In the genomic region with DNA sequence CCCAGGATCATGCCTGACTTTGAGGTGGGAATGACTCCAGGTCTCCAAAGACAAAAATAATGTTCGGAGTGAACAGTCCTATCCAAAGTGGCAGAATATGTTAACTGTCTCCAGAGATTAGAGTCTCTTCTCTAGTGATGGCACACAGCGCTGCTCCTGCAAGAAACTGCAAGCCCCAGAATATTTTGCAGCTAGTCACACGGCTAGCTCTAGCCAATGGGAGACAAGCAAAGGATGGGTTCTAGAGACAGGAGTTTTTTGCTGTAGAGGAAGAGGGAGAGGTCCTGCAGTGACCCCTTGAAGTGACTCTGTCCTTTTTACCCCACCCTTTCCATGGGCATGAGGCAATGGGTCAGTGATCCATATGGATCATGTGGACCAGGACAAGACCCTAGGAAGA, we compare ENCODE assay signal across 25 mouse cellular contexts. TPM values are rescaled to one million over a fixed set of nuclear protein-coding genes. Genes with fewer than 3 reads are reported as not detected.
DNase-seq lines count a peak whose midpoint lies in the region; ATAC-seq and TF ChIP-seq lines count a peak whose summit lies in the region.
"Had no signal": no experiment of that assay in that cellular context is flagged by ENCODE, and none has a peak within 500 bp of the region (broad histone marks: within the 10 kb centered on the region; RNA-seq: fewer than 3 reads in every experiment).

No protein-coding gene starts in this region.

- no peaks in the 10 kb centered on the region for H3K79me2 ChIP-seq in heart, adult 2 months (replicated peaks; ENCODE audit: control insufficient read depth, insufficient read depth, low read length)

- no peak for TF ChIP-seq EP300 in lung, postnatal 0 days (IDR thresholded peaks at IDR 0.05)
- TF ChIP-seq EP300 in heart, adult 2 months (IDR thresholded peaks at IDR 0.05; ENCODE audit: insufficient read depth, low read depth, low read length) = no peak

- H3K36me3 ChIP-seq in lung, postnatal 0 days (ENCODE audit: insufficient read depth, low read length) = peaks cover 54% of the 10 kb centered on the region; the same call in 1 of the 2 replicates
- H3K36me3 ChIP-seq in heart, adult 2 months (ENCODE audit: control insufficient read depth, insufficient read depth, low read length) = no peaks in the 10 kb centered on the region

- H3K9ac ChIP-seq in lung, postnatal 0 days (replicated peaks; ENCODE audit: low read depth) = no peak overlapping the region
- H3K9ac ChIP-seq in heart, adult 2 months (ENCODE audit: low read depth, low read length) = no peak overlapping the region
- H3K9ac ChIP-seq: embryonic facial prominence, embryonic 12.5 days; hindbrain, embryonic 12.5 days had no signal

- H3K9me3 ChIP-seq in lung, postnatal 0 days (ENCODE audit: low read length) = no peaks in the 10 kb centered on the region
- H3K9me3 ChIP-seq: embryonic facial prominence, embryonic 12.5 days; heart, embryonic 10.5 days; hindbrain, embryonic 12.5 days had no signal

- TF ChIP-seq CTCF in lung, postnatal 0 days (IDR thresholded peaks at IDR 0.05) = no peak
- TF ChIP-seq CTCF in heart, adult 2 months (IDR thresholded peaks at IDR 0.05) = no peak

- intact Hi-C loops in heart, adult 2 months (cut with DNase I) = no loop called here

- H3K4me3 ChIP-seq in lung, postnatal 0 days (ENCODE audit: low read depth, low read length) = no peak overlapping the region
- H3K4me3 ChIP-seq in heart, adult 2 months = no peak overlapping the region
- H3K4me3 ChIP-seq: embryonic facial prominence, embryonic 12.5 days; heart, embryonic 10.5 days; hindbrain, embryonic 12.5 days had no signal

- H3K27ac ChIP-seq in lung, postnatal 0 days (ENCODE audit: low read length) = no peak overlapping the region
- no peak overlapping the region for H3K27ac ChIP-seq in heart, adult 2 months
- H3K27ac ChIP-seq: embryonic facial prominence, embryonic 12.5 days; heart, embryonic 10.5 days; hindbrain, embryonic 12.5 days; hindbrain, postnatal 0 days had no signal

- DNase-seq in retina, embryonic 14.5 days (ENCODE audit: low spot score) = peak; percentile 59
- DNase-seq in retina, postnatal 1 day = no peak
- DNase-seq in ES-CJ7 (ENCODE audit: low read depth, low spot score) (peak; percentile 57), R1 (ENCODE audit: low read depth, low spot score) (peak; percentile 66)
- DNase-seq in lung, postnatal 0 days (ENCODE audit: low spot score) = no peak
- DNase-seq in adrenal gland, postnatal 10 days = no peak
- DNase-seq in heart, adult 2 months = no peak
- DNase-seq: adrenal gland, postnatal 25 days; cerebellum, adult 11 months; cerebellum, adult 9-10 months; cerebellum, postnatal 25 days; gastrocnemius, postnatal 36 days; heart, adult 11 months; heart, postnatal 10 days; heart, postnatal 4 days; kidney, adult 11 months; kidney, adult 9 months had no signal

- H3K4me2 ChIP-seq in lung, postnatal 0 days (replicated peaks; ENCODE audit: low read depth, low read length) = no peak overlapping the region
- H3K4me2 ChIP-seq: embryonic facial prominence, embryonic 12.5 days; hindbrain, embryonic 12.5 days had no signal

- H3K27me3 ChIP-seq in lung, postnatal 0 days (replicated peaks; ENCODE audit: insufficient read depth, low read length) = no peaks in the 10 kb centered on the region
- H3K27me3 ChIP-seq in heart, adult 2 months (ENCODE audit: control insufficient read depth, insufficient read depth, low read length) = no peaks in the 10 kb centered on the region
- H3K27me3 ChIP-seq: embryonic facial prominence, embryonic 12.5 days; hindbrain, embryonic 12.5 days had no signal

- TF ChIP-seq POLR2A in heart, adult 2 months (IDR thresholded peaks at IDR 0.05; ENCODE audit: insufficient read depth, low read depth, low read length) = no peak

- no peak for ATAC-seq in lung, postnatal 0 days
- ATAC-seq: activated CD4-positive, CD25-positive, alpha-beta regulatory T cell, adult 4 months; forebrain, embryonic 14.5 days; hindbrain, postnatal 0 days had no signal

- no peaks in the 10 kb centered on the region for H3K4me1 ChIP-seq in lung, postnatal 0 days (ENCODE audit: insufficient read depth, low read depth, low read length)
- H3K4me1 ChIP-seq in heart, adult 2 months (ENCODE audit: control insufficient read depth, insufficient read depth, low read length) = no peaks in the 10 kb centered on the region
- H3K4me1 ChIP-seq: embryonic facial prominence, embryonic 12.5 days; hindbrain, embryonic 12.5 days had no signal

- WGBS in lung, postnatal 0 days = 91% methylated on average over 3 of the region's 3 CpGs
- 94% methylated on average over 3 of the region's 3 CpGs for WGBS in heart, adult 2 months

RNA-seq across cellular contexts. Expression of a gene that starts 9.9 kb away (rescaled TPM):
- polyA plus RNA-seq in lung, postnatal 0 days (2015; fragmentation: Nextera tagmentation; extraction: Ambion mirVana) = 15.6 and 16.3 TPM in 2 replicates
- total RNA-seq in adrenal gland, postnatal 10 days (2021) = 10 to 100 TPM; 18.6 to 27.0 TPM
- 10 to 100 TPM; 10.6 to 11.9 TPM for total RNA-seq in heart, adult 2 months (2021)
- 10.2 and 11.2 TPM in 2 replicates for polyA plus RNA-seq in heart, adult 2 months (2012; rRNA removed)

RNA-seq across cellular contexts. Expression of a gene that starts 10.0 kb away (rescaled TPM):
- 0.80 and 1.0 TPM in 2 replicates for polyA plus RNA-seq in lung, postnatal 0 days (2015; fragmentation: Nextera tagmentation; extraction: Ambion mirVana)
- under 1 TPM; 0.36 to 0.79 TPM for total RNA-seq in adrenal gland, postnatal 10 days (2021)
- under 1 TPM; 0.26 to 0.30 TPM for total RNA-seq in heart, adult 2 months (2021)
- polyA plus RNA-seq in heart, adult 2 months (2012; rRNA removed) = 0.29 and 0.55 TPM in 2 replicates

RNA-seq across cellular contexts. Expression of a gene that starts 12.1 kb away (rescaled TPM):
- 0.17 and 0.19 TPM in 2 replicates for polyA plus RNA-seq in lung, postnatal 0 days (2015; fragmentation: Nextera tagmentation; extraction: Ambion mirVana)
- total RNA-seq in adrenal gland, postnatal 10 days (2021) = 1 to 10 TPM in 1 of 2 experiments, under 1 TPM in 1; 1.00 to 1.8 TPM
- not detected for total RNA-seq in heart, adult 2 months (2021)
- polyA plus RNA-seq in heart, adult 2 months (2012; rRNA removed) = 0.20 and 0.23 TPM in 2 replicates
- total RNA-seq: gastrocnemius, adult 8-10 months; gastrocnemius, postnatal 36 days; heart, postnatal 4 days; hindbrain, postnatal 0 days had no signal
- polyA plus RNA-seq: cortical plate, adult 2 months had no signal

RNA-seq across cellular contexts. Expression of a gene that starts 33.3 kb away (rescaled TPM):
- 5.1 TPM in 2 replicates for polyA plus RNA-seq in lung, postnatal 0 days (2015; fragmentation: Nextera tagmentation; extraction: Ambion mirVana)
- total RNA-seq in adrenal gland, postnatal 10 days (2021) = 10 to 100 TPM; 17.7 to 20.6 TPM
- 1 to 10 TPM; 5.9 to 7.6 TPM for total RNA-seq in heart, adult 2 months (2021)
- polyA plus RNA-seq in heart, adult 2 months (2012; rRNA removed) = 17.0 and 18.4 TPM in 2 replicates

RNA-seq across cellular contexts. Expression of a gene that starts 47.2 kb away (rescaled TPM):
- 1.9 and 3.2 TPM in 2 replicates for polyA plus RNA-seq in lung, postnatal 0 days (2015; fragmentation: Nextera tagmentation; extraction: Ambion mirVana)
- 1 to 10 TPM in 1 of 2 experiments, under 1 TPM in 1; 0.96 to 2.3 TPM for total RNA-seq in adrenal gland, postnatal 10 days (2021)
- 1 to 10 TPM in 1 of 2 experiments, not detected in 1; 1.9 TPM for total RNA-seq in heart, adult 2 months (2021)
- 0.61 TPM in 1 of 2 replicates, not detected in the other for polyA plus RNA-seq in heart, adult 2 months (2012; rRNA removed)
- total RNA-seq: gastrocnemius, adult 8-10 months; gastrocnemius, postnatal 36 days had no signal

Comparison
In these comparisons a context has a peak if more than half of its experiments do, and no peak if none do; other contexts are left out.
1. DNase-seq: peak in retina, embryonic 14.5 days (single experiment), ES-CJ7 (single experiment) and R1 (single experiment); none in retina, postnatal 1 day (single experiment), lung, postnatal 0 days (single experiment), adrenal gland, postnatal 10 days (single experiment) and heart, adult 2 months (0 of 2).